Mouse (Mus musculus) heart, embryonic 13.5 days (tissue): Measurements from ENCODE around the gene Cyth3. TPM values are rescaled to one million over a fixed set of nuclear protein-coding genes. Genes with fewer than 3 reads are reported as not detected.

Source experiments
- ATAC-seq: fragments of 200-750 bp; cut with Nextera tagmentation; 2 replicates; pipeline ENCODE4 v1.8.0; 2017; ENCODE audit warnings: moderate TSS enrichment; ENCODE audit not compliant: insufficient number of reproducible peaks, low FRiP score, low TSS enrichment; ENCODE audit errors: extremely low read depth
- H3K27ac ChIP-seq: fragments of 300-500 bp; sonication (generic); replicated peaks from 2 replicates; pipeline ENCODE4 v1.5.1; 2015; ENCODE audit warnings: moderate library complexity, mild to moderate bottlenecking, inconsistent platforms
- H3K27me3 ChIP-seq: fragments of 300-500 bp; sonication (generic); replicated peaks from 2 replicates; pipeline ENCODE4 v1.6.1; 2015; ENCODE audit warnings: mild to moderate bottlenecking, inconsistent platforms
- H3K36me3 ChIP-seq: fragments of 300-500 bp; sonication (generic); 2 replicates; pipeline ENCODE4 v1.6.1; 2015; ENCODE audit warnings: mild to moderate bottlenecking, inconsistent platforms
- H3K4me1 ChIP-seq: fragments of 300-500 bp; sonication (generic); 2 replicates; pipeline ENCODE4 v1.6.1; 2015; ENCODE audit warnings: inconsistent platforms
- H3K4me2 ChIP-seq: fragments of 300-500 bp; sonication (generic); 2 replicates; pipeline ENCODE4 v1.6.1; 2015; ENCODE audit warnings: inconsistent platforms, mild to moderate bottlenecking, moderate library complexity
- H3K4me3 ChIP-seq: fragments of 300-500 bp; sonication (generic); 2 replicates; pipeline ENCODE4 v1.5.1; 2015; ENCODE audit warnings: moderate library complexity, mild to moderate bottlenecking, inconsistent platforms
- H3K9ac ChIP-seq: fragments of 300-500 bp; sonication (generic); 2 replicates; pipeline ENCODE4 v1.6.1; 2015; ENCODE audit warnings: inconsistent platforms, mild to moderate bottlenecking, moderate library complexity
- H3K9me3 ChIP-seq: fragments of 300-500 bp; sonication (generic); 2 replicates; pipeline ENCODE4 v1.6.1; 2016; ENCODE audit warnings: inconsistent platforms
- WGBS: fragments of 180-500 bp; shearing (Covaris S2); methylation state at CpG from one replicate; pipeline ENCODE4 v1.1.7; 2015; ENCODE audit warnings: mixed read lengths; 5-methylcytosine and 5-hydroxymethylcytosine counted together
- polyA plus RNA-seq: library from polyadenylated mRNA; unstranded; fragments of >200 nt; fragmentation: Nextera tagmentation; extraction: Ambion mirVana; gene quantifications from 2 replicates; pipeline ENCODE4 v1.2.1, GENCODE M21; 2015

The Cyth3 gene
- polyA plus RNA-seq, 1 experiment from 2014 or later = 36.8 TPM

DNA sequence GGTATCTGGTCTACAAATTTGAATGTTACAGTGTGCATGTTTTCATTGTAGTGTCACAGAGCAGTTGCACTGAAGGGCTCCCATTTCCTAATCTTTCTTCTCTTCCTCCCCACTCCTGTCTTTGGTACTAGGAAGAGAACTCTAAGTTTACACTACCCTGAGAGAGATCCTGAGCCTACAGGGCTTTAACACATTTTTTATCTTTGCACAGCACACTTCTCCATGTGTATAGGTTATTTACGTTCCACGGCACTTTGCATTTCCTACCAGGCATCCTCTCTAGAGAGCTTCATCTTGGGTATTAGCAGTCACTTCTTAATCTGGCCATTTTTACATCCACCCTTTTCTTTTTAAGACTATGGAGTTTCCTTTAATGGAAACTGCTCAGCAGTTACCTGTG lies 25.8 kb downstream of the Cyth3 start:
- Histone ChIP-seq H3K9me3 (no peaks in the 10 kb centered on the region), H3K27ac (no peak overlapping the region), H3K27me3 (no peaks in the 10 kb centered on the region), H3K4me2 (no peak overlapping the region), H3K4me3 (no peak overlapping the region), H3K36me3 (peaks cover 12% of the 10 kb centered on the region), H3K9ac (no peak overlapping the region), H3K4me1 (peaks cover 23% of the 10 kb centered on the region)
- WGBS = 82% methylated on average over 2 of the region's 2 CpGs
- no peak for ATAC-seq

DNA sequence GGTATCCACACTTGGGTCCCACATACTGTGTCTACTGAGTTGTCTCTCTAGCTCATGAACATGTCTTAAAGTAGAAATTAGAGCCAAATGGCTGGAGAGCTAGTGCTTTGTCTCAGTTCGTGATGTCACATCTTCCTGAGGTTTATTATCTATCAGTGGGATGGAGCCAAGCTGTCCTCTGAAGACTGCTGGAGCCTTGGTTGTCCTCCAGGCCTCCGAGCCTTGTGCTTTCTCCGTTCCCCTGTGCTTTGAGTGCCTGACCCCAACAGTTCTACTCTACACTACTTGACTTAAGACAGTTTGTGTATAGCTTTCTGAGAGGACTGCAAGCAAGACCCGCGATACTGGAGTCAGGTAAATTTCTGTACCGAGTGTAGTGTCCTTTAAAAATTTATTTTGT lies 26.9 kb downstream of the Cyth3 start:
- no peak for ATAC-seq
- H3K36me3 ChIP-seq = peaks cover 12% of the 10 kb centered on the region
- H3K9me3 ChIP-seq = no peaks in the 10 kb centered on the region
- peaks cover 34% of the 10 kb centered on the region for H3K4me1 ChIP-seq
- no peak overlapping the region for H3K4me2 ChIP-seq
- WGBS = 89% methylated on average over 6 of the region's 6 CpGs
- H3K4me3 ChIP-seq = no peak overlapping the region
- no peak overlapping the region for H3K9ac ChIP-seq
- no peaks in the 10 kb centered on the region for H3K27me3 ChIP-seq
- no peak overlapping the region for H3K27ac ChIP-seq

DNA sequence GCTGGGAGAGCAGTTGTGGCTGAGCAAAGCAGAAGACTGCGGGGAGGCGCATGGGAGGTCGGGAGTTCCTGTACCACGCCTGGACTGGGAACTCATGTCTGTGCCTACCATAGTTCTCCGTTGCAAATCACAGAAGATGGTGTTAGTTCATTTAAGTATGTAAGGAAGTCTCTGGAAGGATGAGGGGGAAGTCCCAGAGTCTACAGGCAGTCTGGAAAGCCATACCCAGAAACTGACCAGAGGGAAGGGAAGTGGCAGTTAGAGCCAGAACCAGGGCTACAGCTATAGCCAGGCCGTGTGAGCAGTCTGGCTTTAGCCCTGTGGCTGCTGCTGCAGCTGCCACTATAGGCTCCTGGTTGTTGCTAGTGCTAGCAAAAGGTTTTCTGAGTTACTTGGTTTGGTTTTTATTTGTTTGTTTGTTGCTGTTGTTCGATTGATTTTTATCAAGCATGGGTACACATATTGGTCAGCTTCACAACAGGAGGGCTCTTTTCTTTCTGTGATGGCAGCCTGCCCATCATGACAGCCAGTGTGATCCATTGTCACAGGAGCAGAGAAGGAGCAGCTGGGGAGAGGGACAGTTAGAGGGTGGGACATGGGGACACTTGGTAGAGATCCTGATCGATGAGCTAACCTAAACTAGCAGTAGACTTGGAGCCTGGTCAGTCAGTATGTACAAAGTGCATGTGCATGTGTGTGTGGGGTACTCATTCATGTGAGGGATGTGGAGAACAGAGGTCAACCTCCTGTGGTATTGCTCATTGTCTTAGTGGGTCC lies 29.8 kb downstream of the Cyth3 start:
- ATAC-seq = no peak
- peaks cover 63% of the 10 kb centered on the region for H3K4me1 ChIP-seq
- H3K9ac ChIP-seq = no peak overlapping the region
- no peak overlapping the region for H3K4me2 ChIP-seq
- no peaks in the 10 kb centered on the region for H3K27me3 ChIP-seq
- H3K4me3 ChIP-seq = no peak overlapping the region
- no peaks in the 10 kb centered on the region for H3K9me3 ChIP-seq
- H3K27ac ChIP-seq = peak overlapping the region; percentile 28; the same call in 1 of the 2 replicates
- WGBS = 81% methylated on average over 8 of the region's 8 CpGs
- peaks cover 12% of the 10 kb centered on the region for H3K36me3 ChIP-seq

DNA sequence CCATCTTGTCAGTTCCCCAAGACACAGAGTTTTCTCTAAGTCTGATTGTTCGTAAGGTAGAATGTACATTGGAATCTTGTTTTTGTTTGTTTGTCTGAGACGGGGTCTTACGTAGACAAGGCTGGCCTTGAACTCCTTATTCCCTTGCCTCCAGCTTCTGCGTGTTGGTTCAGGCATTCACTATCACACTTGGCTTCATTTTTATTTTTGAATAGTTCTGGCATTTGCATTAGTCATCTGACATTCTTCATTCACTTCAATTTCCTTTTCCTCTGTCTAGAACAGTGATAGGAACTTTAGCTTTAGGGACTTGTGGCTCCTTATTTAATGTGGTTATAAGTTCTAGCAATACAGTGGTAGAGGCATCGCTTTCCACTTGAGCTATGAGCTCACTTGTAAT lies 31.2 kb downstream of the Cyth3 start:
- Histone ChIP-seq H3K9me3 (no peaks in the 10 kb centered on the region), H3K9ac (no peak overlapping the region), H3K36me3 (peaks cover 12% of the 10 kb centered on the region), H3K4me1 (peaks cover 63% of the 10 kb centered on the region), H3K27ac (peak overlapping the region; percentile 88), H3K27me3 (no peaks in the 10 kb centered on the region), H3K4me2 (no peak overlapping the region), H3K4me3 (no peak overlapping the region)
- ATAC-seq = no peak
- 84% methylated on average over 5 of the region's 5 CpGs for WGBS

DNA sequence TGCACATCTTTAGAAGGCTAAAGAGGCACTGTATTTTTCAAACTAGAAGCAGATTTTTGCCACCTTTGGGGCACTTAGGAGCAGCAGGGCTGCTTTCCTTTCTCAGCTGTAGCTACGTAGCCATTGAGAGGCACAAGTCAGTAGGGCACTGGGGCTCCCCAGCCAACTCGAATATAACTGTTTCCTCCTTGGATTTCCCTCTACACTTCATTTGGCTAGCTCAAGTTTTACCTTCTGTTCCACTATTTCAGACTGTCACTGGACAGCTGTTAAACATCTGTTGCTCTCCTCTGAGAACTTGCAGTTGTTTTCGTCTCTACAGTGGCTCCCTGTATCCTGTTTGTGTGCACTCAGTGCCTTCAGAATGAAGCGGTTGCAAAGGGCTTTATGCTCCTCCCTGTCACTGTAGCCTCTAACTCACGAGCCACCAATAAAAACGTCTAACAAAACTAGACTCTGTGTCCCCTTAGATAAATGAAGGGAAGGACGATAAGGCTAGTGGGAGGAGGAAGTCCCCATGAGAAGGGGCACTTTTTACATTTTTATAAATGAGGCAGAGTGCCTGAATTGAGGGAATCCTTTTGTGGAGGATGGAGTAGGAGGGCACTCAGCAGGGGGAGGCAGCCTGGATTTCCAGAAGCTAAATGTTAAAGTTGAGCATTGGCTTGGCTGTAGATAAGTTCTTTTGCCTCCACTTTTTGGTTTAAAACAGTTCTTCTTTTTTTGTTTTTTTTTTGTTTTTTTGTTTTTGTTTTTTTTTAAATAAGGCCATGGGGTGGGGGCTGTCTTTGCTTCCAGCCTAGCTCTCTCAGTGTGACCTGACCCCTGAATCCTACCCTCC lies 32.6 kb downstream of the Cyth3 start:
- H3K9me3 ChIP-seq = no peaks in the 10 kb centered on the region
- no peaks in the 10 kb centered on the region for H3K27me3 ChIP-seq
- H3K4me2 ChIP-seq = peak overlapping the region; percentile 33
- H3K4me1 ChIP-seq = peaks cover 74% of the 10 kb centered on the region
- peak overlapping the region; percentile 88 for H3K27ac ChIP-seq
- no peak overlapping the region for H3K4me3 ChIP-seq
- 23% methylated on average over 7 of the region's 7 CpGs for WGBS
- peaks cover 10% of the 10 kb centered on the region for H3K36me3 ChIP-seq
- no peak for ATAC-seq
- H3K9ac ChIP-seq = peak overlapping the region; percentile 39; the same call in 1 of the 2 replicates

DNA sequence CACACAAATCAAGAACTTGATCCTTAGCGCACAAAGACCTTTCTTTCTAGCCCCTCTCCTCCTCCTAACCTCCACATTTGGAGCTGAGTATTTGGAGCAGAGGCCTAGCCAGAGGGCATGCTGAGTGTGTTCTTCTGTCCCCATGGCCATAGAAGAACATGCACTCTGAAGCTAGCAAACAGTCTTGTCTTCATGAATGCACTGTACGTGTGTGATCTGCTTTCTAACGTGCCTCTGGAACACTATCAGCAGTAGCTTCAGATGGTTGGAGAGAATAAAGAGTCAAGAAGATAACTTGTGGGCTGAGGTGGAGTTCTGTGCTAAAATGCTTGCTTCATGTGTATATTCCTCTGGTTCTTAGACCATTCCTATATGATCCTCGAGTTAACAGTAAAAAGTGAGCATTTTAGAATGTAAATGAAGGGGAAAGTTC lies 33.3 kb downstream of the Cyth3 start:
- H3K36me3 ChIP-seq = peaks cover 4% of the 10 kb centered on the region
- no peak overlapping the region for H3K4me3 ChIP-seq
- H3K27me3 ChIP-seq = no peaks in the 10 kb centered on the region
- H3K4me1 ChIP-seq = peaks cover 75% of the 10 kb centered on the region
- peak overlapping the region; percentile 39; the same call in 1 of the 2 replicates for H3K9ac ChIP-seq
- peak overlapping the region; percentile 33 for H3K4me2 ChIP-seq
- 42% methylated on average over 4 of the region's 4 CpGs for WGBS
- H3K9me3 ChIP-seq = no peaks in the 10 kb centered on the region
- H3K27ac ChIP-seq = peak overlapping the region; percentile 88
- ATAC-seq = no peak

DNA sequence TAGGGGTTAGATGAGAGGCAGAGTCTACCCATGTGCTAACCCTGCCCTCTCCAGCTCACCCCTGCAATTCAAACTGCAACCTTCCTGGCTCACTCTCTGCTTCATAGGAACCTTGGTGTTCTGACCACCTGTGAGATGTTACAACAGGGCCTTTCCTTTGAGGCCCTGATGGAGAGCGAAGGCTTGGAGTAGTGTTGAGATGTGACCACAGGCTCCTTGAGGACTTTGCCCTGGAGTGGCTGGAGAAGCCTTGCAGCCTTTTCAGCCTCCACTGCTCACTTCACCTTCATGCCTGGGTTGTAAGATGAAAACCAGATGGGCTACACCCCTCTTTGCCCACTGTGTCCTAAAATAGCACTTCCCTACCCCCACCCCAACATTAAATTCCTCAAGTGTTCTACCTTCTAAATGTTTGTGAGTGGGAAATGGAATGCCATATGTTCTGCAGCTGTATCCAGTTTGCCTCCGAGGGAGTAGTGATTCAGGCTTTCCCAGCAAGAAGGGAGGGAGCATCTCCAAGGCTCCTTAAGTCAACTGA lies 34.5 kb downstream of the Cyth3 start:
- no peak for ATAC-seq
- Histone ChIP-seq H3K9me3 (no peaks in the 10 kb centered on the region), H3K4me1 (peaks cover 79% of the 10 kb centered on the region), H3K27me3 (no peaks in the 10 kb centered on the region), H3K4me2 (peak overlapping the region; percentile 26), H3K9ac (no peak overlapping the region), H3K27ac (peak overlapping the region; percentile 88), H3K36me3 (no peaks in the 10 kb centered on the region), H3K4me3 (no peak overlapping the region)
- WGBS = 47% methylated on average over 2 of the region's 2 CpGs

DNA sequence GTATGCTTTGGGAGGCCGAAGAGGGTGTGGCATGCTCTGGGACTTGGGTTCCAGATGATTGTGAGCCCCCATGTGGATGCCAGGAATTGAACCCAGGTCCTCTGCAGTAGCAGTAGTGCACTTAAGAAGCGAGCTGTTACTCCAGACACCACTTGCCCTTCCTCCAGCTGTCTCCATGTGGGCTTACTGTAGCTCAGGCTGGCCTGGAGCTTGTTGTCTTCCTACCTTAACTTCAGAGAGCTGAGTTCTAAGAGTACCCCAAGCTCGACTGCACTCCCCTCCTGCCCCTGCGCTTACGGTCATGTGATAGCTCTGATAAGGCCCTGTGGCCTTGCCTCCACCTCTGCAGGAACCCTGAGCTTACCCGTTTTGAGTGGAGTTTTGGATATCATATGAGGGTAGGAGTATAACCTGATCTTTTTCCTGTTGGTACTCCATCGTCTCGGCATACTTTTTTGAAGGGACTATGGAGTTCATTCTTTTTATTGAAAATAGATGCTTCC lies 36.8 kb downstream of the Cyth3 start:
- H3K27ac ChIP-seq = no peak overlapping the region

DNA sequence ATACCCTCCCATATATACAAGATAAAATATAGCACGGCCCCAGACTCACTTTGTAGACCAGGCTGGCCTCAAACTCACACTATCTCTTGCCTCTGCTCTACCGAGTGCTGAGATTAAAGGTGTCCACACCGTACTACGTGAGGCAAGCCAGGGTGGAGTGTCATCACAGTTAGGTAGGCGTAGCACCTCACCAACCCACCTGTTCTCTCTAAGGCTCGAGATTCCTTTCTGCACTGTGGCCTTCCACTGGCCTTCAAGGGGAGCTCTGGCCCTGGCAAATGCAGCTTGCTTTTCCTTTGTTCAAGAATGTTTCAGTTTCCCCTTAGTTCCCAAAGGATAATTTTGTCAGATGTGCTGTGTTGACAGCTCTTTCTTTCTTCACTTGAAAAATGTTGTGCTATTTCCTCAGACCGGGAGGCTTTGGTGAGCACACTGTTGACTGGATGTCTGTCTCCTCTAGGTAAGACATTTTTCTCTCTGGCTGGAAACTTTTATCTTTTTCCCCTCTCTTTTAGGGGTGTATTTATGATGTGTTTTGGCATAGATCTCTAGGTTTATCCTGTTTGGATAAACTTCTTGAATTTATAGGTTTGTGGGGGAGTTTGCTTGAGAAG lies 40.9 kb downstream of the Cyth3 start:
- Histone ChIP-seq H3K9ac (no peak overlapping the region), H3K27ac (peak overlapping the region; percentile 5; the same call in 1 of the 2 replicates), H3K4me3 (no peak overlapping the region), H3K9me3 (no peaks in the 10 kb centered on the region), H3K27me3 (no peaks in the 10 kb centered on the region), H3K36me3 (no peaks in the 10 kb centered on the region), H3K4me1 (peaks cover 64% of the 10 kb centered on the region), H3K4me2 (no peak overlapping the region)
- WGBS = 47% methylated on average over 7 of the region's 7 CpGs
- no peak for ATAC-seq

More for the DNA sequence above, 36.8 kb downstream of the Cyth3 start:
- no peaks in the 10 kb centered on the region for H3K27me3 ChIP-seq
- no peak overlapping the region for H3K4me3 ChIP-seq
- no peaks in the 10 kb centered on the region for H3K36me3 ChIP-seq
- H3K9me3 ChIP-seq = no peaks in the 10 kb centered on the region
- H3K4me2 ChIP-seq = no peak overlapping the region
- no peak for ATAC-seq
- H3K4me1 ChIP-seq = peaks cover 73% of the 10 kb centered on the region
- H3K9ac ChIP-seq = no peak overlapping the region
- WGBS = 73% methylated on average over 8 of the region's 8 CpGs

DNA sequence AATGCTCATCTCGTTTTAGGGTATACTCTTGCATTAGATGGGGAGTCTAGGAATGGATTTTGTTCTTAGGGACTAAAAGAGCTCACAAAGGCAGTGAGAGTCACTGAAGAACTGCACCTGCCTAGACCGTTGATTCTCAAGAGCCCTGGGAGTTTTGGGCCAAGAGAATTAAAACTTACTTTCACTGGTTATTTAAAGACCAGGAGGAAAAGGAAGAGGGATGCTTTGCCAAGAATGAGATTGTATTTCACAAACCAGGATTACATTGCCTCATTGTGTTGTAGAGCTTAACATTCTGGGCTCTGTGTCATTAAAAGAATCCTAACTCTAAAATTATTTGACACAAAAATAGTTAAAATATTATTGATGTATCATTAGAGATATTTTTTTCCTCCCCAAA lies 43.3 kb downstream of the Cyth3 start:
- no peak for ATAC-seq
- H3K4me3 ChIP-seq = no peak overlapping the region
- H3K4me1 ChIP-seq = peaks cover 75% of the 10 kb centered on the region
- H3K27ac ChIP-seq = no peak overlapping the region
- no peak overlapping the region for H3K9ac ChIP-seq
- H3K27me3 ChIP-seq = no peaks in the 10 kb centered on the region
- 75% methylated on average over 2 of the region's 2 CpGs for WGBS
- no peaks in the 10 kb centered on the region for H3K9me3 ChIP-seq
- no peaks in the 10 kb centered on the region for H3K36me3 ChIP-seq
- H3K4me2 ChIP-seq = no peak overlapping the region

DNA sequence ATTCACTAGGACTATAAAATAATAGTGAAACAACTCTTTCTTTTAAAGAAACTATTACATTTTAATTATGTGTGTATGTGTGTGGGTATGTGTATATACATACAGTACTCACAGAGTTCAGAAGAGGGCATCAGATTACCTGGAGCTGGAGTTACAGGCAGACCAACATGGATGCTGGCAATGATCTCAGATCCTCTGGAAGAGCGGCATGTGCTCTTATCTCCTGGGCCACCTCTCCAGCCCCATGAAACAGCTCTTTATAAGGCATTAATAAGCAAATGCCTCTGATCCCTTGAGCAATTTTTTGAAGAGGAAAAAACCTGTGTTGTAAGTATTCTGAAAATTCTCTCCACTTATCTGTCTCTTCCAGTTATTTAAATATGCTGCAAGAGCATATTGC lies 43.8 kb downstream of the Cyth3 start:
- ATAC-seq = no peak
- Histone ChIP-seq H3K9ac (no peak overlapping the region), H3K27me3 (no peaks in the 10 kb centered on the region), H3K4me3 (no peak overlapping the region), H3K4me2 (no peak overlapping the region), H3K9me3 (no peaks in the 10 kb centered on the region), H3K4me1 (peaks cover 74% of the 10 kb centered on the region), H3K36me3 (no peaks in the 10 kb centered on the region), H3K27ac (no peak overlapping the region)
- WGBS = 68% methylated on average over 1 of the region's 1 CpGs
